Mouse (Mus musculus) testis, adult 2 months (tissue): ENCODE data around the gene Spata32.

Source experiments
- CTCF ChIP-seq: fragments of 200-500 bp; IDR thresholded peaks from 2 replicates; pipeline ENCODE4 v1.5.1; 2012; ENCODE audit warnings: low read depth, mild to moderate bottlenecking, inconsistent platforms, low read length, moderate library complexity; ENCODE audit not compliant: control insufficient read depth, insufficient read depth, insufficient replicate concordance
- POLR2A ChIP-seq: fragments of 200-500 bp; IDR thresholded peaks from 2 replicates; pipeline ENCODE4 v1.6.1; 2012; ENCODE audit warnings: low read depth, mild to moderate bottlenecking, inconsistent platforms, low read length, moderate library complexity; ENCODE audit not compliant: control insufficient read depth

GRCm38 (mm10) chr11:103219995-103220394 is 1.8 kb upstream of the Spata32 start:
- no peak for TF ChIP-seq POLR2A
- TF ChIP-seq CTCF: no peak
